Mouse (Mus musculus): ENCODE data around the gene Uhrf2. TPM values are rescaled to one million over a fixed set of nuclear protein-coding genes. Genes with fewer than 3 reads are reported as not detected.

The Uhrf2 gene
- polyA plus RNA-seq, 1 experiment from 2014 or later, result 56.9 TPM

GRCm38 (mm10) chr19:30097039-30097438 is 66.7 kb downstream of the Uhrf2 start:
- H3K4me3 ChIP-seq (replicated peaks; ENCODE audit: low read length), result no peak overlapping the region
- no peak overlapping the region for H3K9ac ChIP-seq (ENCODE audit: low read length)
- no peak for ATAC-seq (ENCODE audit: insufficient read depth, low FRiP score)
- no peaks in the 10 kb centered on the region for H3K4me1 ChIP-seq (ENCODE audit: control insufficient read depth, insufficient read depth, low read length)
- peaks cover 43% of the 10 kb centered on the region for H3K36me3 ChIP-seq (ENCODE audit: control insufficient read depth, insufficient read depth, low read length)
- WGBS, result 89% methylated on average over 4 of the region's 4 CpGs
- H3K4me2 ChIP-seq (ENCODE audit: low read depth, low read length), result no peak overlapping the region
- no peaks in the 10 kb centered on the region for H3K27me3 ChIP-seq (ENCODE audit: control insufficient read depth, insufficient read depth, low read length)
- H3K9me3 ChIP-seq (replicated peaks; ENCODE audit: control insufficient read depth, low read length), result peaks cover 8% of the 10 kb centered on the region
- H3K27ac ChIP-seq (ENCODE audit: low read length), result no peak overlapping the region

GRCm38 (mm10) chr19:30100571-30100970 is 70.3 kb downstream of the Uhrf2 start:
- Histone ChIP-seq H3K4me1 (ENCODE audit: control insufficient read depth, insufficient read depth, low read length) (no peaks in the 10 kb centered on the region), H3K27ac (ENCODE audit: low read length) (no peak overlapping the region), H3K9ac (ENCODE audit: low read length) (no peak overlapping the region), H3K4me3 (replicated peaks; ENCODE audit: low read length) (no peak overlapping the region), H3K4me2 (ENCODE audit: low read depth, low read length) (no peak overlapping the region), H3K27me3 (ENCODE audit: control insufficient read depth, insufficient read depth, low read length) (no peaks in the 10 kb centered on the region), H3K9me3 (replicated peaks; ENCODE audit: control insufficient read depth, low read length) (peaks cover 8% of the 10 kb centered on the region), H3K36me3 (ENCODE audit: control insufficient read depth, insufficient read depth, low read length) (peaks cover 30% of the 10 kb centered on the region)
- 92% methylated on average over 12 of the region's 12 CpGs for WGBS
- ATAC-seq (ENCODE audit: insufficient read depth, low FRiP score), result no peak

- H3K4me2 ChIP-seq (ENCODE audit: low read depth, low read length), result no peak overlapping the region
- no peaks in the 10 kb centered on the region for H3K4me1 ChIP-seq (ENCODE audit: control insufficient read depth, insufficient read depth, low read length)
- peaks cover 8% of the 10 kb centered on the region for H3K9me3 ChIP-seq (replicated peaks; ENCODE audit: control insufficient read depth, low read length)
- no peaks in the 10 kb centered on the region for H3K27me3 ChIP-seq (ENCODE audit: control insufficient read depth, insufficient read depth, low read length)
- H3K36me3 ChIP-seq (ENCODE audit: control insufficient read depth, insufficient read depth, low read length), result peaks cover 13% of the 10 kb centered on the region
- ATAC-seq (ENCODE audit: insufficient read depth, low FRiP score), result no peak
- H3K9ac ChIP-seq (ENCODE audit: low read length), result no peak overlapping the region
- WGBS, result 75% methylated on average over 6 of the region's 6 CpGs
- no peak overlapping the region for H3K27ac ChIP-seq (ENCODE audit: low read length)
- H3K4me3 ChIP-seq (replicated peaks; ENCODE audit: low read length), result no peak overlapping the region
Observed at GRCm38 (mm10) chr19:30102620-30103019, 72.3 kb downstream of the Uhrf2 start.

GRCm38 (mm10) chr19:30105045-30105842 is 74.9 kb downstream of the Uhrf2 start:
- Histone ChIP-seq H3K36me3 (ENCODE audit: control insufficient read depth, insufficient read depth, low read length) (no peaks in the 10 kb centered on the region; the same call in 1 of the 2 replicates), H3K9me3 (replicated peaks; ENCODE audit: control insufficient read depth, low read length) (no peaks in the 10 kb centered on the region), H3K9ac (ENCODE audit: low read length) (no peak overlapping the region), H3K27me3 (ENCODE audit: control insufficient read depth, insufficient read depth, low read length) (no peaks in the 10 kb centered on the region), H3K27ac (ENCODE audit: low read length) (no peak overlapping the region), H3K4me3 (replicated peaks; ENCODE audit: low read length) (no peak overlapping the region), H3K4me2 (ENCODE audit: low read depth, low read length) (no peak overlapping the region), H3K4me1 (ENCODE audit: control insufficient read depth, insufficient read depth, low read length) (no peaks in the 10 kb centered on the region)
- WGBS, result 91% methylated on average over 6 of the region's 6 CpGs
- ATAC-seq (ENCODE audit: insufficient read depth, low FRiP score), result no peak

GRCm38 (mm10) chr19:30107221-30107845 is 77.0 kb downstream of the Uhrf2 start:
- WGBS, result 73% methylated on average over 10 of the region's 10 CpGs
- no peak for ATAC-seq (ENCODE audit: insufficient read depth, low FRiP score)
- H3K27ac ChIP-seq (ENCODE audit: low read length), result no peak overlapping the region

GRCm38 (mm10) chr19:30108616-30109015 is 78.3 kb downstream of the Uhrf2 start:
- Histone ChIP-seq H3K4me3 (replicated peaks; ENCODE audit: low read length) (no peak overlapping the region), H3K27ac (ENCODE audit: low read length) (no peak overlapping the region), H3K27me3 (ENCODE audit: control insufficient read depth, insufficient read depth, low read length) (no peaks in the 10 kb centered on the region), H3K9ac (ENCODE audit: low read length) (no peak overlapping the region), H3K36me3 (ENCODE audit: control insufficient read depth, insufficient read depth, low read length) (no peaks in the 10 kb centered on the region; the same call in 1 of the 2 replicates), H3K9me3 (replicated peaks; ENCODE audit: control insufficient read depth, low read length) (no peaks in the 10 kb centered on the region), H3K4me1 (ENCODE audit: control insufficient read depth, insufficient read depth, low read length) (no peaks in the 10 kb centered on the region), H3K4me2 (ENCODE audit: low read depth, low read length) (no peak overlapping the region)
- ATAC-seq (ENCODE audit: insufficient read depth, low FRiP score), result no peak

More at GRCm38 (mm10) chr19:30107221-30107845, 77.0 kb downstream of the Uhrf2 start:
- no peaks in the 10 kb centered on the region for H3K4me1 ChIP-seq (ENCODE audit: control insufficient read depth, insufficient read depth, low read length)
- no peaks in the 10 kb centered on the region; the same call in 1 of the 2 replicates for H3K36me3 ChIP-seq (ENCODE audit: control insufficient read depth, insufficient read depth, low read length)
- no peak overlapping the region for H3K4me2 ChIP-seq (ENCODE audit: low read depth, low read length)
- no peak overlapping the region for H3K4me3 ChIP-seq (replicated peaks; ENCODE audit: low read length)
- H3K27me3 ChIP-seq (ENCODE audit: control insufficient read depth, insufficient read depth, low read length), result no peaks in the 10 kb centered on the region
- H3K9me3 ChIP-seq (replicated peaks; ENCODE audit: control insufficient read depth, low read length), result no peaks in the 10 kb centered on the region
- H3K9ac ChIP-seq (ENCODE audit: low read length), result no peak overlapping the region

GRCm38 (mm10) chr19:30109122-30109521 is 78.8 kb downstream of the Uhrf2 start:
- WGBS, result 65% methylated on average over 6 of the region's 6 CpGs
- Histone ChIP-seq H3K27ac (ENCODE audit: low read length) (no peak overlapping the region), H3K4me2 (ENCODE audit: low read depth, low read length) (no peak overlapping the region), H3K36me3 (ENCODE audit: control insufficient read depth, insufficient read depth, low read length) (no peaks in the 10 kb centered on the region; the same call in 1 of the 2 replicates), H3K9ac (ENCODE audit: low read length) (no peak overlapping the region), H3K9me3 (replicated peaks; ENCODE audit: control insufficient read depth, low read length) (no peaks in the 10 kb centered on the region), H3K27me3 (ENCODE audit: control insufficient read depth, insufficient read depth, low read length) (no peaks in the 10 kb centered on the region), H3K4me1 (ENCODE audit: control insufficient read depth, insufficient read depth, low read length) (no peaks in the 10 kb centered on the region), H3K4me3 (replicated peaks; ENCODE audit: low read length) (no peak overlapping the region)
- ATAC-seq (ENCODE audit: insufficient read depth, low FRiP score), result no peak

GRCm38 (mm10) chr19:30111421-30111820 is 81.1 kb downstream of the Uhrf2 start:
- no peak overlapping the region for H3K27ac ChIP-seq (ENCODE audit: low read length)
- peaks cover 2% of the 10 kb centered on the region; the same call in 1 of the 2 replicates for H3K4me1 ChIP-seq (ENCODE audit: control insufficient read depth, insufficient read depth, low read length)
- H3K9me3 ChIP-seq (replicated peaks; ENCODE audit: control insufficient read depth, low read length), result no peaks in the 10 kb centered on the region
- no peak for ATAC-seq (ENCODE audit: insufficient read depth, low FRiP score)
- no peaks in the 10 kb centered on the region for H3K36me3 ChIP-seq (ENCODE audit: control insufficient read depth, insufficient read depth, low read length)
- H3K4me3 ChIP-seq (replicated peaks; ENCODE audit: low read length), result no peak overlapping the region
- H3K4me2 ChIP-seq (ENCODE audit: low read depth, low read length), result no peak overlapping the region
- H3K27me3 ChIP-seq (ENCODE audit: control insufficient read depth, insufficient read depth, low read length), result no peaks in the 10 kb centered on the region
- H3K9ac ChIP-seq (ENCODE audit: low read length), result no peak overlapping the region
- WGBS, result 86% methylated on average over 3 of the region's 3 CpGs

- WGBS, result 91% methylated on average over 16 of the region's 16 CpGs
- no peaks in the 10 kb centered on the region for H3K36me3 ChIP-seq (ENCODE audit: control insufficient read depth, insufficient read depth, low read length)
Observed at GRCm38 (mm10) chr19:30112961-30113688, 82.8 kb downstream of the Uhrf2 start.

More at GRCm38 (mm10) chr19:30112961-30113688, 82.8 kb downstream of the Uhrf2 start:
- H3K9me3 ChIP-seq (replicated peaks; ENCODE audit: control insufficient read depth, low read length), result no peaks in the 10 kb centered on the region
- H3K4me2 ChIP-seq (ENCODE audit: low read depth, low read length), result no peak overlapping the region
- H3K27ac ChIP-seq (ENCODE audit: low read length), result no peak overlapping the region
- no peak for ATAC-seq (ENCODE audit: insufficient read depth, low FRiP score)
- no peak overlapping the region for H3K4me3 ChIP-seq (replicated peaks; ENCODE audit: low read length)
- H3K4me1 ChIP-seq (ENCODE audit: control insufficient read depth, insufficient read depth, low read length), result peaks cover 2% of the 10 kb centered on the region; the same call in 1 of the 2 replicates
- no peaks in the 10 kb centered on the region for H3K27me3 ChIP-seq (ENCODE audit: control insufficient read depth, insufficient read depth, low read length)
- H3K9ac ChIP-seq (ENCODE audit: low read length), result no peak overlapping the region

Measured in stomach, embryonic 16.5 days (tissue).